Mouse (Mus musculus): ENCODE data around the gene Atox1. TPM values are rescaled to one million over a fixed set of nuclear protein-coding genes. Genes with fewer than 3 reads are reported as not detected.

Atox1 gene
- total and polyA plus RNA-seq, 3 experiments, result 258 to 365 TPM; not detected in 1

DNA sequence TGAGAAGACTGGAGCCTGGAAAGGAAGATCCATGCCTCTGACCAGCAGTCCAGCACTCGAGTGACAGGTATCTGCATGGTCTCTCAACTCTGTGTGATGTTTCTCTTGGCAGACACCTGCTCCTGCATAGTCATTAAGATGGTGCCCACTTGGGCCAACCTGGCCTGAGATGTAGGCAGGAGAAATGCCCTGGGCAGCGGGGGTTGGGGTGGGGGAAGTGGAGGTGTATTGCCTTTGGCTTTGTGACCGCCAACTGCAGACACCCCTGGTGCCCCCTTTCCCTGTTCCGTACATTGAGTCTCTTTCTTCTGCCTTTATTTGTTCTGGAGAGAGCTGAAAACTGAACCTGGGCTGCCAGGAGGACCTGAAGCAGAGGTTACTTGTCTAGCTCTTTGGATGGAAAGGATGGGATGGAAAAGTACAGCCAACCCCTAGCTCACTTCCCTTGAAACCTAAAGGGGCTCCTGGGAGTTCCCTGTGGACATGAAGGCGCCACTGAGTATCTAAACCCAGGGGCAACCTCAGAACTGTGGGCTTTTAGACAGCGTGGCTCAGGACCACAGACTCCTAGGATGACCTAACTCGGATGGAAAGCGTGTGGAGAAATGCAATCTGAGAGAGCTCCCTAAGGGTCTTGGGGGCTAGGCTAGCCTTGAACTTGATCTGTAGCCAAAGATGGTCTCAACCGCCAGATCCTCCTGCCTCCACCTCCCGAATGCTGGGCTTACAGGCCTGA, 48.2 kb downstream of the Atox1 start:
- TF ChIP-seq MYC (IDR thresholded peaks at IDR 0.05; ENCODE audit: low read depth, low read length) (no peak), NRF1 (IDR thresholded peaks at IDR 0.05; ENCODE audit: insufficient read depth, low read depth, low read length, poor library complexity, severe bottlenecking) (no peak), UBTF (IDR thresholded peaks at IDR 0.05; ENCODE audit: borderline replicate concordance, insufficient read depth, low read depth, low read length) (no peak), RAD21 (IDR thresholded peaks at IDR 0.05; ENCODE audit: low read depth, low read length) (no peak)
- H3K36me3 ChIP-seq (ENCODE audit: control insufficient read depth in 1 of 2, insufficient read depth in 2 of 2, low read length in 2 of 2), result no peaks in the 10 kb centered on the region

DNA sequence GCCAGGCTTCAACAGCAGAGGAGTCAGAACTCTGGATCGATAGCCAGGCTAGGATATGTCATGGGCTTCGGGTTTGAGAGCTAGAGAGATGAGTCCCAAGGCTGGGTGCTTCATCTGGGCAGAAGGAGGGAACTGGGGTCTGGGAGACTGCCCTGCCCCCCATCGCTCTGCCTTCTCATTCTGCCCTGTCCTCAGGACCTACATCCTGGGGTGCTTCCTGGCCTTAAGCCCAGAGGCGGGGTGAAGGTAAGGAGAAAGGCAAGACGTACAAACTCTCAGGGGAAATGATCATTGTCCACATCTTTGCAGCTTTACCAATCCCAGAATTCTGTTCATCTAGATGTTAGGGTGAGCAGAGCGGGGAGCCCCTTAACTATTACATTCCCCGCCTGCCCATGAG, 49.0 kb downstream of the Atox1 start:
- H3K79me2 ChIP-seq (ENCODE audit: control insufficient read depth, insufficient read depth, low read length, poor library complexity), result no peaks in the 10 kb centered on the region
- H3K4me1 ChIP-seq (ENCODE audit: control insufficient read depth in 1 of 2, insufficient read depth in 2 of 2, low read length in 2 of 2), result no peaks in the 10 kb centered on the region
- DNase-seq (ENCODE audit: low read depth, low spot score), result no peak
- H3K27me3 ChIP-seq (ENCODE audit: control insufficient read depth in 1 of 2, insufficient read depth in 2 of 2, low read length in 2 of 2), result peaks cover 9 to 11% of the 10 kb centered on the region in 2 experiments
- H3K9ac ChIP-seq (ENCODE audit: control insufficient read depth, low read depth, low read length, poor library complexity, severe bottlenecking), result no peak overlapping the region
- no peak overlapping the region for H3K4me3 ChIP-seq (ENCODE audit: control insufficient read depth in 1 of 2, insufficient read depth in 1 of 2, low read depth in 2 of 2, low read length in 2 of 2)
- H3K36me3 ChIP-seq (ENCODE audit: control insufficient read depth in 1 of 2, insufficient read depth in 2 of 2, low read length in 2 of 2), result no peaks in the 10 kb centered on the region
- H3K27ac ChIP-seq (ENCODE audit: control insufficient read depth, low read depth, low read length), result no peak overlapping the region
- no peak for TF ChIP-seq CHD2 (IDR thresholded peaks at IDR 0.05; ENCODE audit: low read length)
- no peak for TF ChIP-seq CTCF (IDR thresholded peaks at IDR 0.05 in 2 of 3, conservative IDR thresholded peaks at IDR 0.05 in 1 of 3; ENCODE audit: control insufficient read depth in 1 of 3, insufficient read depth in 1 of 3, low read depth in 2 of 3, low read length in 3 of 3, poor library complexity in 1 of 3, severe bottlenecking in 1 of 3)
- no peak for TF ChIP-seq E2F4 (IDR thresholded peaks at IDR 0.05; ENCODE audit: borderline replicate concordance, low read depth, low read length)
- TF ChIP-seq NRF1 (IDR thresholded peaks at IDR 0.05; ENCODE audit: insufficient read depth, low read depth, low read length, poor library complexity, severe bottlenecking), result no peak
- TF ChIP-seq MYC (IDR thresholded peaks at IDR 0.05; ENCODE audit: low read depth, low read length), result no peak
- no peak for TF ChIP-seq MAFK (IDR thresholded peaks at IDR 0.05; ENCODE audit: borderline replicate concordance, low read depth, low read length)
- H3K9me3 ChIP-seq (replicated peaks; ENCODE audit: insufficient read depth, low read length), result no peaks in the 10 kb centered on the region

More for the DNA sequence above, 48.2 kb downstream of the Atox1 start:
- H3K27me3 ChIP-seq (ENCODE audit: control insufficient read depth in 1 of 2, insufficient read depth in 2 of 2, low read length in 2 of 2), result peaks cover 9 to 14% of the 10 kb centered on the region in 2 experiments
- DNase-seq (ENCODE audit: low read depth, low spot score), result no peak
- H3K4me3 ChIP-seq (ENCODE audit: control insufficient read depth in 1 of 2, insufficient read depth in 1 of 2, low read depth in 2 of 2, low read length in 2 of 2), result no peak overlapping the region
- no peaks in the 10 kb centered on the region for H3K4me1 ChIP-seq (ENCODE audit: control insufficient read depth in 1 of 2, insufficient read depth in 2 of 2, low read length in 2 of 2)
- H3K79me2 ChIP-seq (ENCODE audit: control insufficient read depth, insufficient read depth, low read length, poor library complexity), result no peaks in the 10 kb centered on the region
- H3K27ac ChIP-seq (ENCODE audit: control insufficient read depth, low read depth, low read length), result no peak overlapping the region
- no peak overlapping the region for H3K9ac ChIP-seq (ENCODE audit: control insufficient read depth, low read depth, low read length, poor library complexity, severe bottlenecking)
- H3K9me3 ChIP-seq (replicated peaks; ENCODE audit: insufficient read depth, low read length), result no peaks in the 10 kb centered on the region

DNA sequence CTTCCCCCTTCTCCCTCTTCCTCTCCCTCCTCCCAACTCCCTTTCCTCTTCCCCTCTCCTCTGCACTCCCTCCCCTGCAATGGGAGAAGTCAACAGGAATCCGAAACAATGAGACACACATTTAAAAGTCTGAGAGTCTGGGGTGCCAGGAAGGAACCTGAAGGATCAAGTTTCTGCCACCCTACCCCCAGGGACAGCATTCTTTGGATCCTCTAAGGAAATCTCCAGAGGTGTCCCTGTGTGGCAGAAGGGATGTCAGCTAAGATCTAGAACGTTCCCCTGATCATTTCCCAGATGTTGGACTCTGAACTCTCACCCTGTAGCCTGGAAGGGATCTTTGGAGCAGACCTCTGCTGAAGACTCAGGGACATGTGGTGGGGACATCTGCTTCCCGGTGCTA, 50.5 kb downstream of the Atox1 start:
- H3K4me3 ChIP-seq (ENCODE audit: control insufficient read depth in 1 of 2, insufficient read depth in 1 of 2, low read depth in 2 of 2, low read length in 2 of 2), result no peak overlapping the region
- no peaks in the 10 kb centered on the region for H3K4me1 ChIP-seq (ENCODE audit: control insufficient read depth in 1 of 2, insufficient read depth in 2 of 2, low read length in 2 of 2)
- peaks cover 9 to 11% of the 10 kb centered on the region in 2 experiments for H3K27me3 ChIP-seq (ENCODE audit: control insufficient read depth in 1 of 2, insufficient read depth in 2 of 2, low read length in 2 of 2)

More for the DNA sequence above, 50.5 kb downstream of the Atox1 start:
- TF ChIP-seq HCFC1 (IDR thresholded peaks at IDR 0.05; ENCODE audit: low read depth, low read length), result no peak
- no peak for TF ChIP-seq ZC3H11A (IDR thresholded peaks at IDR 0.05; ENCODE audit: low read depth, low read length)
- TF ChIP-seq MYC (IDR thresholded peaks at IDR 0.05; ENCODE audit: low read depth, low read length), result no peak
- TF ChIP-seq KAT2A (conservative IDR thresholded peaks at IDR 0.05; ENCODE audit: low read depth, low read length), result no peak
- no peak for TF ChIP-seq CHD2 (IDR thresholded peaks at IDR 0.05; ENCODE audit: low read length)
- TF ChIP-seq SMC3 (IDR thresholded peaks at IDR 0.05; ENCODE audit: low read depth, low read length), result no peak
- TF ChIP-seq GATA1 (IDR thresholded peaks at IDR 0.05; ENCODE audit: low read depth, low read length), result no peak
- H3K27ac ChIP-seq (ENCODE audit: control insufficient read depth, low read depth, low read length), result no peak overlapping the region
- no peaks in the 10 kb centered on the region for H3K36me3 ChIP-seq (ENCODE audit: control insufficient read depth in 1 of 2, insufficient read depth in 2 of 2, low read length in 2 of 2)
- no peaks in the 10 kb centered on the region for H3K9me3 ChIP-seq (replicated peaks; ENCODE audit: insufficient read depth, low read length)
- DNase-seq (ENCODE audit: low read depth, low spot score), result no peak
- H3K79me2 ChIP-seq (ENCODE audit: control insufficient read depth, insufficient read depth, low read length, poor library complexity), result no peaks in the 10 kb centered on the region
- no peak overlapping the region for H3K9ac ChIP-seq (ENCODE audit: control insufficient read depth, low read depth, low read length, poor library complexity, severe bottlenecking)

Measured in MEL (cell line).